Mouse (Mus musculus): ENCODE measurements around the gene Tpt1. TPM values are rescaled to one million over a fixed set of nuclear protein-coding genes. Genes with fewer than 3 reads are reported as not detected.

The Tpt1 gene
- polyA plus RNA-seq, 1 experiment: 5,697 TPM

GRCm38 (mm10) chr14:75818528-75818927 lies 26.4 kb upstream of the Tpt1 start:
- Histone ChIP-seq H3K4me3 (ENCODE audit: insufficient read depth, poor library complexity, severe bottlenecking) (no peak overlapping the region), H3K27me3 (ENCODE audit: control insufficient read depth, insufficient read depth, insufficient read length) (no peaks in the 10 kb centered on the region), H3K36me3 (ENCODE audit: control insufficient read depth, insufficient read depth) (no peaks in the 10 kb centered on the region), H3K79me3 (ENCODE audit: low read depth) (no peaks in the 10 kb centered on the region), H3ac (ENCODE audit: control insufficient read depth, insufficient read length, low read depth) (no peak overlapping the region), H3K79me2 (ENCODE audit: control insufficient read depth, insufficient read depth) (no peaks in the 10 kb centered on the region)
- no peak for TF ChIP-seq MYOG (IDR thresholded peaks at IDR 0.05; ENCODE audit: control insufficient read depth, extremely low read depth, insufficient read length)
- peak; percentile 80 for TF ChIP-seq CEBPB (IDR thresholded peaks at IDR 0.05; ENCODE audit: low read depth)
- TF ChIP-seq FOSL1 (IDR thresholded peaks at IDR 0.05; ENCODE audit: insufficient read depth, low read length, poor library complexity, severe bottlenecking): no peak
- no peak for TF ChIP-seq CTCF (IDR thresholded peaks at IDR 0.05; ENCODE audit: control insufficient read depth, insufficient read depth, insufficient read length)
- TF ChIP-seq USF1 (IDR thresholded peaks at IDR 0.05; ENCODE audit: low read depth): no peak
- TF ChIP-seq MYOD1 (IDR thresholded peaks at IDR 0.05; ENCODE audit: control insufficient read depth, insufficient read length, low read depth): no peak

GRCm38 (mm10) chr14:75819341-75819740 lies 25.6 kb upstream of the Tpt1 start:
- H3K36me3 ChIP-seq (ENCODE audit: control insufficient read depth, insufficient read depth): no peaks in the 10 kb centered on the region
- H3ac ChIP-seq (ENCODE audit: control insufficient read depth, insufficient read length, low read depth): no peak overlapping the region
- H3K79me3 ChIP-seq (ENCODE audit: low read depth): no peaks in the 10 kb centered on the region
- TF ChIP-seq MYOG (IDR thresholded peaks at IDR 0.05; ENCODE audit: control insufficient read depth, extremely low read depth, insufficient read length) (no peak), USF1 (IDR thresholded peaks at IDR 0.05; ENCODE audit: low read depth) (no peak), MAX (IDR thresholded peaks at IDR 0.05) (no peak), MYOD1 (IDR thresholded peaks at IDR 0.05; ENCODE audit: control insufficient read depth, insufficient read length, low read depth) (no peak), CTCF (IDR thresholded peaks at IDR 0.05; ENCODE audit: control insufficient read depth, insufficient read depth, insufficient read length) (no peak), CEBPB (IDR thresholded peaks at IDR 0.05; ENCODE audit: low read depth) (no peak), FOSL1 (IDR thresholded peaks at IDR 0.05; ENCODE audit: insufficient read depth, low read length, poor library complexity, severe bottlenecking) (no peak)
- H3K4me3 ChIP-seq (ENCODE audit: insufficient read depth, poor library complexity, severe bottlenecking): no peak overlapping the region
- no peaks in the 10 kb centered on the region for H3K27me3 ChIP-seq (ENCODE audit: control insufficient read depth, insufficient read depth, insufficient read length)
- no peaks in the 10 kb centered on the region for H3K79me2 ChIP-seq (ENCODE audit: control insufficient read depth, insufficient read depth)

- no peak overlapping the region for H3ac ChIP-seq (ENCODE audit: control insufficient read depth, insufficient read length, low read depth)
Observed at GRCm38 (mm10) chr14:75820007-75820406, 24.9 kb upstream of the Tpt1 start.

GRCm38 (mm10) chr14:75826851-75827410 lies 18.0 kb upstream of the Tpt1 start:
- no peaks in the 10 kb centered on the region for H3K79me3 ChIP-seq (ENCODE audit: low read depth)
- no peaks in the 10 kb centered on the region for H3K27me3 ChIP-seq (ENCODE audit: control insufficient read depth, insufficient read depth, insufficient read length)
- H3K79me2 ChIP-seq (ENCODE audit: control insufficient read depth, insufficient read depth): peaks cover 3% of the 10 kb centered on the region
- TF ChIP-seq MYOG (IDR thresholded peaks at IDR 0.05; ENCODE audit: control insufficient read depth, extremely low read depth, insufficient read length) (no peak), FOSL1 (IDR thresholded peaks at IDR 0.05; ENCODE audit: insufficient read depth, low read length, poor library complexity, severe bottlenecking) (no peak), USF1 (IDR thresholded peaks at IDR 0.05; ENCODE audit: low read depth) (no peak), MYOD1 (IDR thresholded peaks at IDR 0.05; ENCODE audit: control insufficient read depth, insufficient read length, low read depth) (no peak), MAX (IDR thresholded peaks at IDR 0.05) (no peak), CTCF (IDR thresholded peaks at IDR 0.05; ENCODE audit: control insufficient read depth, insufficient read depth, insufficient read length) (no peak), CEBPB (IDR thresholded peaks at IDR 0.05; ENCODE audit: low read depth) (no peak)
- H3ac ChIP-seq (ENCODE audit: control insufficient read depth, insufficient read length, low read depth): no peak overlapping the region
- H3K36me3 ChIP-seq (ENCODE audit: control insufficient read depth, insufficient read depth): no peaks in the 10 kb centered on the region
- no peak overlapping the region for H3K4me3 ChIP-seq (ENCODE audit: insufficient read depth, poor library complexity, severe bottlenecking)

More at GRCm38 (mm10) chr14:75820007-75820406, 24.9 kb upstream of the Tpt1 start:
- H3K79me3 ChIP-seq (ENCODE audit: low read depth): no peaks in the 10 kb centered on the region
- no peak for TF ChIP-seq CEBPB (IDR thresholded peaks at IDR 0.05; ENCODE audit: low read depth)
- no peak for TF ChIP-seq FOSL1 (IDR thresholded peaks at IDR 0.05; ENCODE audit: insufficient read depth, low read length, poor library complexity, severe bottlenecking)
- no peak for TF ChIP-seq MAX (IDR thresholded peaks at IDR 0.05)
- no peak for TF ChIP-seq USF1 (IDR thresholded peaks at IDR 0.05; ENCODE audit: low read depth)
- TF ChIP-seq MYOG (IDR thresholded peaks at IDR 0.05; ENCODE audit: control insufficient read depth, extremely low read depth, insufficient read length): no peak
- TF ChIP-seq MYOD1 (IDR thresholded peaks at IDR 0.05; ENCODE audit: control insufficient read depth, insufficient read length, low read depth): no peak
- no peak for TF ChIP-seq CTCF (IDR thresholded peaks at IDR 0.05; ENCODE audit: control insufficient read depth, insufficient read depth, insufficient read length)
- no peaks in the 10 kb centered on the region for H3K79me2 ChIP-seq (ENCODE audit: control insufficient read depth, insufficient read depth)
- H3K36me3 ChIP-seq (ENCODE audit: control insufficient read depth, insufficient read depth): no peaks in the 10 kb centered on the region
- H3K27me3 ChIP-seq (ENCODE audit: control insufficient read depth, insufficient read depth, insufficient read length): no peaks in the 10 kb centered on the region
- H3K4me3 ChIP-seq (ENCODE audit: insufficient read depth, poor library complexity, severe bottlenecking): no peak overlapping the region

- peaks cover 10% of the 10 kb centered on the region for H3K79me2 ChIP-seq (ENCODE audit: control insufficient read depth, insufficient read depth)
- TF ChIP-seq CEBPB (IDR thresholded peaks at IDR 0.05; ENCODE audit: low read depth): no peak
- no peak for TF ChIP-seq MAX (IDR thresholded peaks at IDR 0.05)
- no peak for TF ChIP-seq FOSL1 (IDR thresholded peaks at IDR 0.05; ENCODE audit: insufficient read depth, low read length, poor library complexity, severe bottlenecking)
- no peak for TF ChIP-seq USF1 (IDR thresholded peaks at IDR 0.05; ENCODE audit: low read depth)
- no peaks in the 10 kb centered on the region for H3K27me3 ChIP-seq (ENCODE audit: control insufficient read depth, insufficient read depth, insufficient read length)
- no peaks in the 10 kb centered on the region for H3K79me3 ChIP-seq (ENCODE audit: low read depth)
- H3K36me3 ChIP-seq (ENCODE audit: control insufficient read depth, insufficient read depth): no peaks in the 10 kb centered on the region
- no peak overlapping the region for H3ac ChIP-seq (ENCODE audit: control insufficient read depth, insufficient read length, low read depth)
- H3K4me3 ChIP-seq (ENCODE audit: insufficient read depth, poor library complexity, severe bottlenecking): no peak overlapping the region
Observed at GRCm38 (mm10) chr14:75828221-75828620, 16.7 kb upstream of the Tpt1 start.

All from C2C12 (cell line).